ENCODE assay signal across 20 mouse cellular contexts in the genomic region with DNA sequence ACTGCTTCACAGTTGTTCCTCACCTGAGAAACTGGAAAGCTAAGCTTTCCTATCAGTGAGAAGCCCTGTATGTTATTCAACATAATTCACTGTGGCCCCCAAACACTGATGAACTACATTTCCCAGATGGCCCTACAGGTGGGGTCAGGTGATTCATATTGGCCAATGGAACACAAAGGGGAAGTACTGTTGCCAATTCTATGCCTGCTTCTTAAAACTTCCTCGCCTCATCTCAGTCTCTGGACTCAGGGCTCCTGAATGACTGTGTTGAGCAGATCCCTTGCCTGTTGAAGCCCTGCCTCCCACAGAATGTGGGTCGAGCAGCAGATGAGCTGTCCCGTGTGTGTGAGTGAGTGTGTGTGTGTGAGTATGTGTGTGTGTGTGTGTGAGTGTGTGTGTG. TPM values are rescaled to one million over a fixed set of nuclear protein-coding genes. Genes with fewer than 3 reads are reported as not detected.
A peak's percentile ranks its signal among the peaks of the same experiment; 100 is the strongest.
DNase-seq lines count a peak whose midpoint lies in the region; ATAC-seq and TF ChIP-seq lines count a peak whose summit lies in the region.
"Had no signal": no experiment of that assay in that cellular context is flagged by ENCODE, and none has a peak within 500 bp of the region (broad histone marks: within the 10 kb centered on the region; RNA-seq: fewer than 3 reads in every experiment).

No protein-coding gene starts in this region.

- no peaks in the 10 kb centered on the region for H3K27me3 ChIP-seq in embryonic facial prominence, embryonic 11.5 days (ENCODE audit: control insufficient read depth, insufficient read depth, low read length)
- H3K27me3 ChIP-seq in embryonic facial prominence, embryonic 10.5 days (replicated peaks; ENCODE audit: low read depth, poor library complexity, severe bottlenecking) = 0 out of 2 replicates have a peak, but pooled peaks cover 11% of the 10 kb centered on the region
- H3K27me3 ChIP-seq in myocyte (ENCODE audit: control insufficient read depth, insufficient read depth, insufficient read length) = peaks cover 13% of the 10 kb centered on the region
- H3K27me3 ChIP-seq in heart, embryonic 12.5 days (replicated peaks) = 0 out of 2 replicates have a peak, but pooled peaks cover 10% of the 10 kb centered on the region
- H3K27me3 ChIP-seq: embryonic facial prominence, embryonic 15.5 days; hindbrain, embryonic 15.5 days; liver, embryonic 13.5 days had no signal

- WGBS in embryonic facial prominence, embryonic 11.5 days = 81% methylated on average over 3 of the region's 3 CpGs
- 85% methylated on average over 3 of the region's 3 CpGs for WGBS in embryonic facial prominence, embryonic 10.5 days
- 79% methylated on average over 3 of the region's 3 CpGs for WGBS in heart, embryonic 12.5 days

- no peak overlapping the region for H3K27ac ChIP-seq in embryonic facial prominence, embryonic 11.5 days (replicated peaks; ENCODE audit: low read depth, low read length)
- no peak overlapping the region for H3K27ac ChIP-seq in embryonic facial prominence, embryonic 10.5 days (replicated peaks)
- no peak overlapping the region for H3K27ac ChIP-seq in heart, embryonic 12.5 days (ENCODE audit: poor library complexity, severe bottlenecking)
- H3K27ac ChIP-seq: embryonic facial prominence, embryonic 15.5 days; heart, adult 2 months; hindbrain, embryonic 15.5 days; limb, embryonic 10.5 days; liver, embryonic 13.5 days had no signal

- ATAC-seq in embryonic facial prominence, embryonic 11.5 days (replicated peaks; ENCODE audit: insufficient number of reproducible peaks, low FRiP score, low TSS enrichment, low read depth) = no peak
- ATAC-seq in heart, embryonic 12.5 days (ENCODE audit: insufficient number of reproducible peaks, low FRiP score) = no peak

- H3K4me1 ChIP-seq in embryonic facial prominence, embryonic 11.5 days (ENCODE audit: control insufficient read depth, insufficient read depth, low read length) = no peaks in the 10 kb centered on the region
- peaks cover 22% of the 10 kb centered on the region for H3K4me1 ChIP-seq in embryonic facial prominence, embryonic 10.5 days
- H3K4me1 ChIP-seq in heart, embryonic 12.5 days (replicated peaks) = no peaks in the 10 kb centered on the region
- H3K4me1 ChIP-seq: hindbrain, embryonic 15.5 days; limb, embryonic 10.5 days; liver, embryonic 13.5 days had no signal

- no peak overlapping the region for H3ac ChIP-seq in myocyte (ENCODE audit: control insufficient read depth, insufficient read length)

- H3K9me3 ChIP-seq in embryonic facial prominence, embryonic 11.5 days (replicated peaks; ENCODE audit: control insufficient read depth, low read length) = no peaks in the 10 kb centered on the region; the same call in 1 of the 2 replicates
- peaks cover 6% of the 10 kb centered on the region; the same call in 1 of the 2 replicates for H3K9me3 ChIP-seq in embryonic facial prominence, embryonic 10.5 days
- H3K9me3 ChIP-seq in heart, embryonic 12.5 days (replicated peaks) = peaks cover 10% of the 10 kb centered on the region
- H3K9me3 ChIP-seq: embryonic facial prominence, embryonic 15.5 days; hindbrain, embryonic 15.5 days; limb, embryonic 10.5 days; liver, embryonic 13.5 days had no signal

- no peak for TF ChIP-seq POLR2A in myocyte (IDR thresholded peaks at IDR 0.05; ENCODE audit: insufficient read length, low read depth)

- no peaks in the 10 kb centered on the region for H3K36me3 ChIP-seq in embryonic facial prominence, embryonic 11.5 days (replicated peaks; ENCODE audit: control insufficient read depth, insufficient read depth, low read depth, low read length)
- H3K36me3 ChIP-seq in embryonic facial prominence, embryonic 10.5 days (replicated peaks) = no peaks in the 10 kb centered on the region
- H3K36me3 ChIP-seq in myocyte (ENCODE audit: control insufficient read depth, insufficient read depth) = no peaks in the 10 kb centered on the region
- no peaks in the 10 kb centered on the region for H3K36me3 ChIP-seq in heart, embryonic 12.5 days
- H3K36me3 ChIP-seq: embryonic facial prominence, embryonic 15.5 days; hindbrain, embryonic 15.5 days; limb, embryonic 10.5 days; liver, embryonic 13.5 days had no signal

- DNase-seq in embryonic facial prominence, embryonic 11.5 days (ENCODE audit: low spot score) = peak; percentile 29
- DNase-seq in embryonic facial prominence, embryonic 10.5 days (ENCODE audit: low spot score) = no peak
- peak; percentile 30 for DNase-seq in retina, postnatal 1 day
- no peak for DNase-seq in retina, embryonic 14.5 days (ENCODE audit: low spot score)
- peak; percentile 50 for DNase-seq in MEL-GATA-1-ER (ENCODE audit: extremely low read depth, low read depth)
- DNase-seq in cerebellum, postnatal 36 days = no peak
- DNase-seq: adrenal gland, postnatal 10 days; cerebellum, postnatal 10 days; heart, adult 2 months; heart, postnatal 10 days; kidney, adult 8-10 months; kidney, postnatal 4 days; liver, embryonic 13.5 days; lung, postnatal 10 days; right cerebral cortex, postnatal 25 days had no signal

- H3K9ac ChIP-seq in embryonic facial prominence, embryonic 11.5 days (replicated peaks; ENCODE audit: low read length) = no peak overlapping the region
- H3K9ac ChIP-seq in heart, embryonic 12.5 days = no peak overlapping the region
- H3K9ac ChIP-seq: embryonic facial prominence, embryonic 15.5 days; hindbrain, embryonic 15.5 days; liver, embryonic 13.5 days had no signal

- no peak overlapping the region for H3K4me2 ChIP-seq in embryonic facial prominence, embryonic 11.5 days (ENCODE audit: low read depth, low read length)
- peak overlapping the region; percentile 30 for H3K4me2 ChIP-seq in myocyte (ENCODE audit: low read depth)
- H3K4me2 ChIP-seq in heart, embryonic 12.5 days = no peak overlapping the region
- H3K4me2 ChIP-seq: embryonic facial prominence, embryonic 15.5 days; hindbrain, embryonic 15.5 days; liver, embryonic 13.5 days had no signal

- no peaks in the 10 kb centered on the region for H3K79me2 ChIP-seq in myocyte (ENCODE audit: control insufficient read depth, insufficient read depth)

- no peak overlapping the region for H3K4me3 ChIP-seq in embryonic facial prominence, embryonic 11.5 days (ENCODE audit: low read depth, low read length)
- no peak overlapping the region for H3K4me3 ChIP-seq in embryonic facial prominence, embryonic 10.5 days
- H3K4me3 ChIP-seq in myocyte = no peak overlapping the region
- H3K4me3 ChIP-seq in heart, embryonic 12.5 days = no peak overlapping the region
- H3K4me3 ChIP-seq: embryonic facial prominence, embryonic 15.5 days; heart, adult 2 months; hindbrain, embryonic 15.5 days; limb, embryonic 10.5 days; liver, embryonic 13.5 days had no signal

TF ChIP-seq in myocyte, 11 proteins besides CTCF, POLR2A, EP300 and RAD21:
- TF ChIP-seq USF1 (IDR thresholded peaks at IDR 0.05; ENCODE audit: low read depth) (peak; percentile 84), MYOG (IDR thresholded peaks at IDR 0.05; ENCODE audit: control insufficient read depth in 1 of 3, insufficient read depth in 1 of 3, insufficient read length in 2 of 3, low read depth in 2 of 3) (no peak)
TF ChIP-seq in myocyte: peak in this region for 1.

RNA-seq across cellular contexts. Expression of a gene that starts 21.9 kb away (rescaled TPM):
- 89.2 and 107 TPM in 2 replicates for polyA plus RNA-seq in embryonic facial prominence, embryonic 11.5 days (2014; fragmentation: Nextera tagmentation; extraction: Ambion mirVana)
- 94.6 and 99.1 TPM in 2 replicates for polyA plus RNA-seq in embryonic facial prominence, embryonic 10.5 days (2016; fragmentation: Nextera tagmentation; extraction: Ambion mirVana)
- polyA plus RNA-seq in myocyte (2012; fragmentation: generic; extraction: Trizol) = 20.4 TPM
- 59.6 and 66.6 TPM in 2 replicates for polyA plus RNA-seq in heart, embryonic 12.5 days (2016; fragmentation: Nextera tagmentation; extraction: Ambion mirVana)

Comparison
In these comparisons a context has a peak if more than half of its experiments do, and no peak if none do; other contexts are left out.
1. DNase-seq: peak in embryonic facial prominence, embryonic 11.5 days (single experiment), retina, postnatal 1 day (single experiment) and MEL-GATA-1-ER (single experiment); none in embryonic facial prominence, embryonic 10.5 days (single experiment), retina, embryonic 14.5 days (single experiment) and cerebellum, postnatal 36 days (0 of 2).